Mouse (Mus musculus) gastrocnemius, adult 2 months (tissue): ENCODE measurements around the gene Alox5. TPM values are rescaled to one million over a fixed set of nuclear protein-coding genes. Genes with fewer than 3 reads are reported as not detected.

ENCODE experiments used
- DNase-seq: peaks from one replicate; pipeline ENCODE4 v3.0.0; 2022
- H3K27ac ChIP-seq: fragments of 200-600 bp; 2 replicates; pipeline ENCODE4 v1.8.1; 2022; ENCODE audit warnings: mild to moderate bottlenecking
- H3K4me3 ChIP-seq: fragments of 200-600 bp; 2 replicates; pipeline ENCODE4 v1.8.1; 2022; ENCODE audit warnings: mild to moderate bottlenecking, moderate library complexity
- CTCF ChIP-seq: fragments of 200-600 bp; IDR thresholded peaks from 2 replicates; pipeline ENCODE4 v1.8.1; 2022; ENCODE audit warnings: antibody characterized with exemption, mild to moderate bottlenecking, moderate library complexity
- intact Hi-C: fragments of 180-260 bp; cut with DNase I; formaldehyde crosslinking; loops from one replicate; pipeline ENCODE4 v1.15.1; 2025
- total RNA-seq, 2 experiments: library from RNA; stranded (reverse); gene quantifications; 2 replicates each; pipeline ENCODE4 v1.2.3; 2021

Alox5 gene
- total RNA-seq, 2 experiments from 2014 or later: 0.82 to 1.0 TPM

DNA sequence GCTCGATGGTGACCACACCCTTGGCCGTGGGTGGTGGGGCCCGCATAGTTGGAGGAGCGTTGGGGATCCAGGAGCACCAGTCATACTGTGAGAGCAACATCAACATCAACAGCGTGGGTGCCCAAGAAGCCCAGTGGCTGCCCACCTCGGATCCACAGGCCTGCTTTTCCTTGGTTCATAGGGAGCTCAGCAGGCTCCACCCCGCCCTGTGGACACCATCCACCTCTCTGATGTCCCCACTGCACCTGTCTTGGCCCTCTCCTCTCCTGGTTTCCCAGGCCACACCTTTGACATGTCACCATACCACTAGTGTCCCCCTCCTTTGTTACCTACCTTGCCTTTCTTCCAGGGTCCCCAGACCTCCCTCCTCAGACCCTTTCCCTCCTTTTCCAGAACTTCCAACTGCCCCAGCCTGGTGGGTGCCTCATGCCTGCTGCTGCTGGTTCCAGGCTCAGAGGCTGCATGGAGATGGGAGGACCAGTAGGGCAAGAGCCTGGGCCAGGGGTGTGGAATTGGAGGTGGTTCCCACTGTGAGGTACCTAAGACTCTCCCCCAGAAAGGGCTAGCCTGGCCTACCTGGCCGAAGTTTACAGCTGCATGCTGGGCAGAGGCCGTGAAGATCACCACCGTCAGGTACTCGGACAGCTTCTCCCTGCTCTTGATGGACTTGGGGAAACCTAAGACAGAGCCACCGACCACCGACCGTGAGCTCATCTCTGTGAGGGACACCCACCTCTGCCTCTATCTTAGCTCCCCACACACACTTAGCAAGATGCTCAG is 48.2 kb downstream of the Alox5 start:
- TF ChIP-seq CTCF: no peak
- intact Hi-C loops: no loop called here

DNA sequence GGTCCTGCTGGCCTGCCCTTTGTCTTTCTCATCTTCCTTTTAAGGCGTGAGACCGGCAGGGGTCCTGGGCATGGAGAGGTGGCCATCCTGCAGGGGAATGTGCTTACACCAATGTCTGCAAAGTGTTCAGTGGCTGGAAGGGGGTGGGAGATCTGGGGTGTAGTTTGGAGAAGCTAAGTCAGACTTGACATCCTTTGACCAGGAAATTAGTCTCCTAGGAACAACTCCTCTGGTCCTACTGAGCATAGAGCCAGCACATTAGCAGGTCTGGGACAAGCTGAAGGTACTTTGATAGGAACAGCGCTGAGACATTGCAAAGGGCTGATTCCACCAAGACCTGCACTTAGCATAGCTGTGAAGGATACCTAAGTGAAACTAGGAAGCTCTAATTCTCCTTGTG is 49.3 kb downstream of the Alox5 start:
- TF ChIP-seq CTCF: no peak
- H3K27ac ChIP-seq: no peak overlapping the region
- no peak for DNase-seq
- no peak overlapping the region for H3K4me3 ChIP-seq
- intact Hi-C loops: no loop called here

More for the DNA sequence above, 48.2 kb downstream of the Alox5 start:
- Histone ChIP-seq H3K27ac (no peak overlapping the region), H3K4me3 (no peak overlapping the region)
- no peak for DNase-seq

DNA sequence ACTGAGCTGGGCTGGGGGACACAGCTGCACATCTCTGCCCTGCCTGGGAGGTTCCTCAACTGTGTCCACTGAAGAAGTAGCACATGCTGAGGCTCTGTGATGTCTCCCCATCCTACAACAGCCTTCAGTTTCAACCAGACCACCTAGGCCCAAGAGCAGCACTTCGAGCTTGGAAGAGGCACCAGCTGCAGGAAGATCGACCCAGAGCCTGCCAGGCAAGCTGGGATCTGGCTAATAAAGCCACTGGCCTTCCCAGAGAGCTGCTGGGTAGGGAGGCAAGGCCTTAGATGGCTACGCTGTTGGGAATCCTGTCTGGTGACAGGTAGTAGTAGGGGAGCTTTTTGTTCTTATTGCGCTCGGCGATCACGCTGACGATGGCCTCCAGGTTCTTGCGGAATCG is 50.5 kb downstream of the Alox5 start:
- Histone ChIP-seq H3K27ac (no peak overlapping the region), H3K4me3 (no peak overlapping the region)
- no peak for DNase-seq
- intact Hi-C loops: no loop called here
- TF ChIP-seq CTCF: no peak

DNA sequence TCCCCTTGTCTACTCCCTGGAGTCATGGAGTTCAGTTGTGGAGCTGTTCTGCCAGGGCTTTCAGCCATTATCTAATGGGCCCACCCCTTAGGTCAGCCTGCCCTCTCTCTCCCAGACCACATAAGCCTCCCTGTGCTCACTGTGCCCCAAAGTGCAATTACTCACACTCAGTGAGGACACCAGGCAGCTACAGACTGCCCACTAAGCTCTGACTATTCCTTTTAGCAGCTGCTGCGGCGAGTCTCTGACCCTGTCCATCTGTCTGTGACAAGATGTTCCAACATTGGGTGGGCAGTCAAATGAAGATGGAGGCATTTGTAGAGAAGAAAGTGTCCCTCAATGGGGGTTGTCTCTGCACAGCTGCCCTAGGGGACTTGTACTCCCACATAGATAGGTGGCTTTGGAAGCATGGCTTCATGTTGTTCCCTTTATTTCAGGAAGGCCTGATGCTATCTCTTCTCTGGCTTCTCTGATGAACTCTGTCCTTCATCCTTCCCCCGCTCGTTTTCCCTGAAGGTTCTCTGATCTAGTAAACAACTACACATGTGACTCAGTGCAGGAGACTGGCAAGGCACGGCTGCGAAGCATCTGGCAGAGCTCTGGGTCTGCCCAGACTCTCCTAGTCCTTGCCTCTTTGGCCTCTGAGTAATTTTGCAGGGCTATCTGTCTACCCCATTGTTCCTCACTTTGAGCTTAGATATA is 52.9 kb downstream of the Alox5 start:
- Histone ChIP-seq H3K27ac (no peak overlapping the region), H3K4me3 (no peak overlapping the region)
- no peak for DNase-seq
- no peak for TF ChIP-seq CTCF
- intact Hi-C loops: no loop called here

DNA sequence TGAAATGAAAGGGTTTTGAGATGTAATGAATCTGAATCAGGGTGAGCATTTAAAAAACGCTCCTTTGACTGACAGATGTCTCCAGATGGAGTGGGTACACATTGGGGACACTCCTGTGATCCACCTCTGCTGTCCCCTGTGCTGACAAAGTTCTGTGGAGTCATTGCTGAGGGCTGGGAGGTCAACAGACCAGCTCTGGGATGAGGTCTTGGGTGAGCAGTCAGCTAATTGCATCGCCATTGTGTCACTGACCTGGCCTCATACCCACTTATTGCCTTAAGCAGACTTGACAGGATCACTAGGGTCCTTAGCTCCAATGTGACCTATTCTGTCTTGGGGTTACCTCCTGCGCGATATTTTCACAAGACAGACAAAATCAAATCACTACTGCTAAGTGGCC is 53.8 kb downstream of the Alox5 start:
- no peak for DNase-seq
- no peak for TF ChIP-seq CTCF
- H3K4me3 ChIP-seq: no peak overlapping the region
- intact Hi-C loops: no loop called here
- no peak overlapping the region for H3K27ac ChIP-seq

DNA sequence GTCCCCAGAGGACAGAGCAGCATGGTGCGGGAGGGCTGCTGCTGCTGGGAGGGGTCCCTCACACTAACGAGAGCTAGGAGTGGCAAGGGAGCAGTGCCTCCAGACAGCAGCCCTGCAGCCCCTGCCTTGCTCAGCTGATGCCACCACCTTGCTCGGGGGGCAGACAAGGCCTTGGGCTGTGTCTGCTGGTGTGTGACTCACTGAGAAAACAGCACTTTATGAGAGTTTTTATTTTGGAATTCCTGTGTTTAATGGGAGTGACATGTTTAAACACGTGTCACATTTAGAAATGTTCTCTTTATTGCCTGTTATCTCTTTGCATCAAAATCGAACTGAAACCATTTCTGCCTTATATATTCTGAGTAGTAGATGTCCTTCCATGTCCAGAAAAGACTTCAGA is 54.3 kb downstream of the Alox5 start:
- H3K4me3 ChIP-seq: no peak overlapping the region
- no peak for TF ChIP-seq CTCF
- intact Hi-C loops: no loop called here
- DNase-seq: no peak
- H3K27ac ChIP-seq: no peak overlapping the region

DNA sequence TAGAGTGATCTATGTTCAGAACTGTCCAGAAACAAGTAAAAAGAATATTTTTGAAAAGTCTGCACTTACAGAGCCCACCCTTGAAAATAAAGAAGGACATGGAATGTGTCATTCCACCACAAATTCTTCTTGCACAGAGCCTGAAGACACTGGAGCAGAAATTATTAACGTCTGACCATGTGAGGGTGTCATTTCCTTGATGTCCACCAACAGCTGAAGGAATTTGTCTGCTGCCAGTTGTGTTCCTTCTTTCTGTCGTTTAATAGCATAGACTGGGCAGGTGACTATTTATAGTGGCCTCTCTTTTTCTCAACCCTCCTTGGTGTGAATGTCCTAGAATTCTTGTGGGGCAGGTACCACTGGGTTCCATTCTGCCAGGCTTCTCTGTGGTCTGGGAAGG is 54.8 kb downstream of the Alox5 start:
- no peak overlapping the region for H3K27ac ChIP-seq
- intact Hi-C loops: no loop called here
- no peak overlapping the region for H3K4me3 ChIP-seq
- no peak for DNase-seq
- TF ChIP-seq CTCF: no peak

DNA sequence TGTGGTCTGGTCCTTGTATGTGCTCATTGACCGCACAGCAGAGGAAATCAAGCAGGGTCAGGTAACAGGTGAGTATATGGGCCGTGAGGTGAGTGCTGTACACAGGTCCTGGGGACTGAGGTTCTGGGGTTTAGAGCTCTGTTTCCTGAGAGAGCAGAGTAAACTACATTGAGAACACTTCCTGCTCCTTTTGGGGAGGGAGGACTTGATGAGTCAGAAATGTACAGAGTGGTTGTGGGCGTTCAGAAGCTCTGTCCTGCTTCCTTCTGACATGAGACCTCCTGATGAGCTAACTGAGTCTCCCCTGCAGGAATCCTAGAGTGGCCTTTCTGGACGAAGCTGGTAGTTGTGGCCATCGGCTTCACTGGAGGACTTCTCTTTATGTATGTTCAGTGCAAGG is 55.3 kb downstream of the Alox5 start:
- TF ChIP-seq CTCF: no peak
- Histone ChIP-seq H3K4me3 (no peak overlapping the region), H3K27ac (no peak overlapping the region)
- intact Hi-C loops: no loop called here
- no peak for DNase-seq

DNA sequence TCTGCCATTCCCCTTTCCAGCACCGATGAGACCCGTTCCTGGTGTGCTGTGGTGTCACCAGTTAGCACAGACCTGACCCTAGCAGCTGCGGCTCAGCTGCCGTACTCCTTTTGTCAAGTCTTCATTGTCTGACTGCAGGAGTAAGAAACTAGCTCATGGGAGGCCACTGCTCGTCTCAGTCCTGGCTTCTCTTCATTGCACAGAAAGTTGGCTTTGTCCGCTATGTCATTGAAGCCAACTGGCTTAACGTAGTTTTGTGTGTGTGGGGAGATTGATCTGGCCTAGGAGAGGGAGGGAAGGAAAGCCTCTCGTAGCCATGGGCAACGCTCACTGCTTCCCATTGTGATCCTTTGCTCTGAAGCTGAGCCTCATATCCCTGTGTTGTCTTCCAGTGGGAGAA is 55.7 kb downstream of the Alox5 start:
- DNase-seq: no peak
- Histone ChIP-seq H3K27ac (no peak overlapping the region), H3K4me3 (no peak overlapping the region)
- intact Hi-C loops: no loop called here
- TF ChIP-seq CTCF: no peak

DNA sequence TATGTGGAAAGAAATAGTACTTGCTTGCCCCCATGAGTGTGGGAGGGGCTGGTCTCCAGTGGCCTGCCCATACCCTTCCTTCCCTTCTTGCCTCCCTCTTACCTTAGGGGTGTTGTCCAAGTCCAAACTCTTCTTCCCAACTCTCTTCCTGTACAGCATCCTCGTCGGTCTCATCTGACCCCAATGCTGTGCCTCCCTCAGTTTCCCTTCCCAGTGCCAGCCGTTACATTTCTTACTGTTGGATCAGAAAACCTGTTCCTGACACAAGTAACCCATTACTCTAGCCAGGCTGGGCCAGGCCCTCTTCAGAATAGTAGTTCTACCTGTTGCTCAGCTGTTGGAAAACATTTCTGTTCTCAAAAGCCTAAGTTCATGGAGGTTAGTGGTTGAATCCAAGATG is 58.6 kb downstream of the Alox5 start:
- no peak for TF ChIP-seq CTCF
- Histone ChIP-seq H3K27ac (no peak overlapping the region), H3K4me3 (no peak overlapping the region)
- DNase-seq: no peak
- intact Hi-C loops: no loop called here

DNA sequence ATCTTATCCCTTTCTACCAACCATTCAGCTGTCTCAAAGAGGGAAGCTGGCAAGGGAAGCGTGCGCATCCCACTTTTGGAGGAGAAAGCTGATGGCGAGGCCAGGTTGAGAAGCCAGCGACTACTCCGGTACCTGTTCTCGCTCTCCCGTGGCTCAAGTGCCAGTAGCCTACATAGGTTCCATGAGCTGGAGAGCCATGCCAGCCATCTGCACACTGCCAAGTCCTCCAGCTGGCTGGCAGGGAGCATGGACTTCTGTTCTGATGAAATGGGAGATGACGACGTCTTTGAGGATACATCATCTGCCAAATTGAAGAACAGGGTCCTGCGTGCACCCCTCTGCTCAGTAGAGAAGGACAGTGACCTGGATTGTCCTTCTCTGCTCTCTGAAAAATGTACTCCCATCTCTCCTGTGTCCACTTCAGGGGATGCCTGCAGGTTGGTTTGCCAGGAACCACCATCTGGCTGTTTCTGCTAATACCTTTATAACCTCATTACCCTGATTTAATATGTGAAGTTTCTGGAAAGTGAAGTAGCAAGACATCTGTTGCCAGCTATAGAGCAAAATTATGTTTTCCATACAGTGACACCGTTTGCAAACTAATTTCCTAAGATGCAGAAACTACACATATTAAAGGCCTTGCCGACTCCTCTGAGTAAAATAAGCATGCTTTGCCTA is 59.1 kb downstream of the Alox5 start:
- no peak for TF ChIP-seq CTCF
- Histone ChIP-seq H3K4me3 (no peak overlapping the region), H3K27ac (no peak overlapping the region)
- DNase-seq: peak; percentile 54
- intact Hi-C loops: no loop called here

DNA sequence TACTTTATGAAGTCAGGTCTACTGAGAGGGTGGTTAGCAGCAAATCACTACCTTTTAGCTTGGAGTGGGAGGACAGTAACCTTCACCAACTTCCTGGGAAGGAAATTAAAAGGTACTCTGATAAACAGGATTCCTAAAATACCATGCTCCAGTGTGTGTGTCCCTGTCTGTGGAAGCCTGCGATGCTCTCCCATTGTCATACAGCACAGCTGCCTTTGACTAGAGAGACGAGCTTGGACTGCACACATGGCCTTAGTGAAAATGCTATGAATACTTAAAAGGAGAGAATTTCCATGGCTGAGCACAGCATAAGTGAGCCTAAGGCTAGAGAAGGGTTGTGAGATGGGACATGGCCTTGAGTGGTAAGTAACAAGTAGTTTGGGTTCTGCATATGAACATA is 62.8 kb downstream of the Alox5 start:
- no peak overlapping the region for H3K27ac ChIP-seq
- TF ChIP-seq CTCF: no peak
- intact Hi-C loops: no loop called here

DNA sequence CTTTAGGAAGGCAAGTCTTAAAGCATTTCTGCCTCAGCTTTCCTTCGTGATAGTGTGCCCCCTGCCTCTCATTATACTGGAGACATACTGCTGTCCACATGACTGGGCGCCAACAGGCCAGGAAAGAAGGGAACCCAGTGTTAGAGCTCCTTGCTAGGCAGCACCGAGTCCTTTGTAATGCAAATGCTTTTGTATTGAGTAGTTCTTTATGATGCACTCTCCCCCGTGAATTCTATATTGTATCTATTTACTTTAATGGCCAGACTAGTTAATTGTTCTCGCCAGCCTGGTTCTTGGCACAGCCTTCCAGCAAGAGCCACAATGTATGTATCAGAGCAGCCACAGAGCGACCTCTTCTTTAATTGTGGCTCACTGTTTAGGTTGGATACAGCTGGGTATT is 63.4 kb downstream of the Alox5 start:
- intact Hi-C loops: no loop called here
- no peak overlapping the region for H3K27ac ChIP-seq
- no peak overlapping the region for H3K4me3 ChIP-seq
- no peak for DNase-seq
- TF ChIP-seq CTCF: no peak

More for the DNA sequence above, 62.8 kb downstream of the Alox5 start:
- no peak overlapping the region for H3K4me3 ChIP-seq
- no peak for DNase-seq
